Mouse (Mus musculus) MEL (cell line): ENCODE data around the gene Lbp. TPM values are rescaled to one million over a fixed set of nuclear protein-coding genes. Genes with fewer than 3 reads are reported as not detected.

ENCODE experiments used
- DNase-seq: peaks from one replicate; pipeline ENCODE4 v3.0.0; 2011; ENCODE audit warnings: low read depth, low spot score
- H3K27ac ChIP-seq: 2 replicates; pipeline ENCODE4 v1.5.1; 2012; ENCODE audit warnings: low read depth, mild to moderate bottlenecking, control low read depth, low read length, moderate library complexity; ENCODE audit not compliant: control insufficient read depth
- H3K27me3 ChIP-seq, 2 experiments: fragments of 150-350 bp in 1 of 2; sonication (generic) in 1 of 2; 2 replicates each; pipeline ENCODE4 v1.6.1; 2012; ENCODE audit warnings: low read length in 2 of 2, mild to moderate bottlenecking in 2 of 2, improper control_type of control experiment in 1 of 2, moderate library complexity in 1 of 2; ENCODE audit not compliant: insufficient read depth in 2 of 2, control insufficient read depth in 1 of 2
- H3K36me3 ChIP-seq, 2 experiments: 2 replicates each; pipeline ENCODE4 v1.6.1; 2012 to 2014; ENCODE audit warnings: low read length in 2 of 2, improper control_type of control experiment in 1 of 2, inconsistent platforms in 1 of 2, mild to moderate bottlenecking in 1 of 2; ENCODE audit not compliant: insufficient read depth in 2 of 2, control insufficient read depth in 1 of 2
- H3K4me1 ChIP-seq, 2 experiments: fragments of 150-350 bp in 1 of 2; sonication (generic) in 1 of 2; 2 replicates each; pipeline ENCODE4 v1.6.1; 2012; ENCODE audit warnings: low read length in 2 of 2, improper control_type of control experiment in 1 of 2, mild to moderate bottlenecking in 1 of 2; ENCODE audit not compliant: insufficient read depth in 2 of 2, control insufficient read depth in 1 of 2
- H3K4me3 ChIP-seq, 2 experiments: fragments of 150-350 bp in 1 of 2; sonication (generic) in 1 of 2; 2 replicates each; pipeline ENCODE4 v1.5.1; 2012; ENCODE audit warnings: low read depth in 2 of 2, low read length in 2 of 2, mild to moderate bottlenecking in 2 of 2, moderate library complexity in 2 of 2, control low read depth in 1 of 2, improper control_type of control experiment in 1 of 2; ENCODE audit not compliant: control insufficient read depth in 1 of 2, insufficient read depth in 1 of 2
- H3K79me2 ChIP-seq: 2 replicates; pipeline ENCODE4 v1.6.1; 2012; ENCODE audit warnings: mild to moderate bottlenecking, low read length, moderate library complexity; ENCODE audit not compliant: control insufficient read depth, poor library complexity, insufficient read depth
- H3K9ac ChIP-seq: 2 replicates; pipeline ENCODE4 v1.6.1; 2012; ENCODE audit warnings: low read depth, mild to moderate bottlenecking, control low read depth, low read length, moderate library complexity; ENCODE audit not compliant: control insufficient read depth, poor library complexity, severe bottlenecking
- H3K9me3 ChIP-seq: fragments of 150-350 bp; sonication (generic); replicated peaks from 2 replicates; pipeline ENCODE4 v1.6.1; 2012; ENCODE audit warnings: mild to moderate bottlenecking, low read length, improper control_type of control experiment, moderate library complexity; ENCODE audit not compliant: insufficient read depth
- BHLHE40 ChIP-seq: IDR thresholded peaks from 2 replicates; pipeline ENCODE4 v1.6.1; 2012; ENCODE audit warnings: low read depth, mild to moderate bottlenecking, inconsistent platforms, low read length, improper control_type of control experiment, borderline replicate concordance
- CHD1 ChIP-seq: IDR thresholded peaks from 2 replicates; pipeline ENCODE4 v1.6.1; 2012; ENCODE audit warnings: low read depth, mild to moderate bottlenecking, inconsistent platforms, low read length, improper control_type of control experiment
- E2F4 ChIP-seq: IDR thresholded peaks from 2 replicates; pipeline ENCODE4 v1.6.1; 2011; ENCODE audit warnings: low read depth, low read length, improper control_type of control experiment, borderline replicate concordance
- ELF1 ChIP-seq: IDR thresholded peaks from 2 replicates; pipeline ENCODE4 v1.6.1; 2014; ENCODE audit warnings: low read depth, mild to moderate bottlenecking, inconsistent platforms, low read length, improper control_type of control experiment, moderate library complexity
- GABPA ChIP-seq: IDR thresholded peaks from 2 replicates; pipeline ENCODE4 v1.6.1; 2012; ENCODE audit warnings: low read depth, mild to moderate bottlenecking, inconsistent platforms, low read length, improper control_type of control experiment, moderate library complexity
- GATA1 ChIP-seq: IDR thresholded peaks from 2 replicates; pipeline ENCODE4 v1.6.1; 2011; ENCODE audit warnings: low read depth, low read length, improper control_type of control experiment
- HCFC1 ChIP-seq: IDR thresholded peaks from 2 replicates; pipeline ENCODE4 v1.6.1; 2012; ENCODE audit warnings: low read depth, mild to moderate bottlenecking, inconsistent platforms, low read length, improper control_type of control experiment, moderate library complexity
- JUND ChIP-seq: IDR thresholded peaks from 2 replicates; pipeline ENCODE4 v1.6.1; 2011; ENCODE audit warnings: low read depth, mild to moderate bottlenecking, improper control_type of control experiment, low read length
- KAT2A ChIP-seq: conservative IDR thresholded peaks from 2 replicates; pipeline ENCODE4 v1.6.1; 2012; ENCODE audit warnings: low read depth, low read length, improper control_type of control experiment, inconsistent platforms
- MAX ChIP-seq: IDR thresholded peaks from 2 replicates; pipeline ENCODE4 v1.6.1; 2011; ENCODE audit warnings: low read length, improper control_type of control experiment
- MEF2A ChIP-seq: IDR thresholded peaks from 2 replicates; pipeline ENCODE4 v1.6.1; 2014; ENCODE audit warnings: low read depth, mild to moderate bottlenecking, inconsistent platforms, low read length, improper control_type of control experiment; ENCODE audit not compliant: poor library complexity, insufficient replicate concordance, severe bottlenecking; ENCODE audit errors: extremely low read depth
- MYB ChIP-seq: IDR thresholded peaks from 2 replicates; pipeline ENCODE4 v1.6.1; 2011; ENCODE audit warnings: mild to moderate bottlenecking, low read depth, low read length, improper control_type of control experiment
- MYC ChIP-seq: IDR thresholded peaks from 2 replicates; pipeline ENCODE4 v1.6.1; 2011; ENCODE audit warnings: low read depth, mild to moderate bottlenecking, low read length, improper control_type of control experiment, moderate library complexity
- NELFE ChIP-seq: IDR thresholded peaks from 2 replicates; pipeline ENCODE4 v1.6.1; 2011; ENCODE audit warnings: low read depth, low read length, improper control_type of control experiment
- NRF1 ChIP-seq: IDR thresholded peaks from 2 replicates; pipeline ENCODE4 v1.6.1; 2014; ENCODE audit warnings: low read depth, mild to moderate bottlenecking, inconsistent platforms, low read length, improper control_type of control experiment, moderate library complexity; ENCODE audit not compliant: poor library complexity, insufficient read depth, severe bottlenecking
- POLR2AphosphoS5 ChIP-seq: IDR thresholded peaks from 2 replicates; pipeline ENCODE4 v1.6.1; 2012; ENCODE audit warnings: low read depth, borderline replicate concordance, mild to moderate bottlenecking, inconsistent platforms, low read length, moderate library complexity, mixed read lengths
- RAD21 ChIP-seq: IDR thresholded peaks from 2 replicates; pipeline ENCODE4 v1.6.1; 2011; ENCODE audit warnings: mild to moderate bottlenecking, low read depth, low read length, improper control_type of control experiment
- SIN3A ChIP-seq: IDR thresholded peaks from 2 replicates; pipeline ENCODE4 v1.6.1; 2012; ENCODE audit warnings: low read length, improper control_type of control experiment, inconsistent platforms
- SMC3 ChIP-seq: IDR thresholded peaks from 2 replicates; pipeline ENCODE4 v1.6.1; 2011; ENCODE audit warnings: low read depth, low read length, improper control_type of control experiment
- TAL1 ChIP-seq: IDR thresholded peaks from 2 replicates; pipeline ENCODE4 v1.6.1; 2012; ENCODE audit warnings: mild to moderate bottlenecking, inconsistent platforms, low read length, moderate library complexity, mixed read lengths
- TCF12 ChIP-seq: IDR thresholded peaks from 2 replicates; pipeline ENCODE4 v1.6.1; 2014; ENCODE audit warnings: low read depth, mild to moderate bottlenecking, inconsistent platforms, low read length, improper control_type of control experiment, moderate library complexity
- UBTF ChIP-seq: IDR thresholded peaks from 2 replicates; pipeline ENCODE4 v1.6.1; 2012; ENCODE audit warnings: low read depth, mild to moderate bottlenecking, inconsistent platforms, low read length, improper control_type of control experiment, moderate library complexity, borderline replicate concordance; ENCODE audit not compliant: insufficient read depth
- USF2 ChIP-seq, 2 experiments: IDR thresholded peaks; 2 replicates each; pipeline ENCODE4 v1.6.1; 2011 to 2012; ENCODE audit warnings: improper control_type of control experiment in 2 of 2, low read length in 2 of 2, borderline replicate concordance in 1 of 2, inconsistent platforms in 1 of 2, low read depth in 1 of 2, mild to moderate bottlenecking in 1 of 2; ENCODE audit not compliant: insufficient read depth in 1 of 2
- ZKSCAN1 ChIP-seq: IDR thresholded peaks from 2 replicates; pipeline ENCODE4 v1.6.1; 2012; ENCODE audit warnings: low read depth, mild to moderate bottlenecking, inconsistent platforms, low read length, improper control_type of control experiment, moderate library complexity
- ZMIZ1 ChIP-seq: IDR thresholded peaks from 2 replicates; pipeline ENCODE4 v1.6.1; 2012; ENCODE audit warnings: low read depth, mild to moderate bottlenecking, inconsistent platforms, low read length, improper control_type of control experiment, moderate library complexity
- polyA plus RNA-seq, 2 experiments: library from polyadenylated mRNA; stranded (reverse) in 1 of 2; unstranded in 1 of 2; fragments of >175 nt in 1 of 2; fragments of >200 nt in 1 of 2; gene quantifications; 2 replicates each; pipeline versions ENCODE4 v1.2.1 to v1.2.4; 2012; ENCODE audit warnings: low replicate concordance in 2 of 2, low read depth in 1 of 2; ENCODE audit not compliant: insufficient read length in 2 of 2, insufficient read depth in 1 of 2, missing spikeins in 1 of 2
- total RNA-seq: library from RNA; depleted of rRNA; stranded (reverse); fragments of 300-350 nt; gene quantifications from 2 replicates; pipeline ENCODE4 v1.2.3, GENCODE M21; 2012

Gene Lbp
- total and polyA plus RNA-seq, 3 experiments, result not detected

DNA sequence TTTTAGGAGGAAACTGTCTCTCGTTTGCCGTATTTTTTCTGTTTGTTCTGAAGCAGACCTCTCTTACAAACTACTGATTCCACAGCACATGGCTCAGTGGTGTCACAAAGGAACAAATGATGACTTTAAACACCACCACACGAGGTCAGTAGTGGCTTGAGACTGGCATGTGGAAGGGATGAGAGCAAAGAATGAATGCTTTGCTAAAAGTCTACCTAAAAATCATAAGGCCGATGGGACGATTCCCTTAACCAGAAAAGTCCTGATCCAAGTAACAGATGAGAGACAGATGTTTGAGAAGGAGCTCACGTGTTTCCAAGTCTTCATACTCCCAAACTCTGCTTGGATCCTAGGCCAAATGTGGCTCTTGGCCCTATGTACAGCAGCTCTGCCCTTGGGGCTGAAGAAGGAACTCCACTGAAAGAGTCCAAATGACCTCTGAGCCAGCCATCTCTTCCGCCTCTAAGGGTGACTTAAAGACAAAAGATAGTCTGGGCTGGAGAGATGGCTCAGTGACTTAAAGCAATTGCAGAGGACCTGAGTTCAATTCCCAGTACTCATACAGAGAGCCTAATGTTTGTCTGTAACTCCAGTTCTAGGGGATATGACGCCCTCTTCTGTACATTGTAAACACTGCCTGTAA lies 55.5 kb downstream of the Lbp start (continued):
- TF ChIP-seq KAT2A, result no peak
- TF ChIP-seq NELFE, result no peak
- no peak for TF ChIP-seq JUND
- no peak for TF ChIP-seq NRF1
- no peak for TF ChIP-seq ZKSCAN1
- no peak for TF ChIP-seq GABPA
- TF ChIP-seq MAX, result no peak
- TF ChIP-seq TAL1, result no peak
- no peak; the same call in 1 of the 2 replicates for TF ChIP-seq SIN3A

DNA sequence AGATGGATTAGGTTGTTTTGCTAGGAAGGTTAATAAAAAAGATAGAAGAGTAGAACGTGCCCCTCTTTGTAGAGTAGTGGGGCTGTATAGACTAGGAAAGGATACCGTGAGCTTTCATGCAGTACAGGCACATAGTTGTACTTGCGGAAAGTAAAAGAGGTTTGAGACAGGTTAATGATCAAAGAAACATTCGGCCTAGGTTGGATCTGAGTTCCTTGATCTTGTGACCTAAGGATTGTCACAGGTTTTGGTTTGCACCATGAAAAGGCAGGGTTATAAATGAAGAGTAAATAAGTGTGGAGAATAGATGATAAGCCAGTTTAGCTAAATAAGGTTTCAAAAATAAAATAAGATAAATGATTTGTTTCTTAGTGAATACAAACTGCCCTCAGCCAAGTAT lies 57.9 kb downstream of the Lbp start:
- H3K4me3 ChIP-seq, result no peak overlapping the region
- peaks cover 10% of the 10 kb centered on the region in 2 experiments for H3K36me3 ChIP-seq
- TF ChIP-seq UBTF, result no peak
- TF ChIP-seq USF2 (IDR thresholded peaks at IDR 0.05; ENCODE audit: borderline replicate concordance in 1 of 2, insufficient read depth in 1 of 2, low read depth in 1 of 2, low read length in 2 of 2), result no peak
- no peak for TF ChIP-seq SMC3
- no peak for TF ChIP-seq MEF2A
- no peak for TF ChIP-seq TAL1
- no peak for TF ChIP-seq GATA1
- TF ChIP-seq RAD21, result no peak
- TF ChIP-seq MYB, result no peak
- no peak for TF ChIP-seq POLR2AphosphoS5
- TF ChIP-seq ZKSCAN1, result no peak
- no peak for TF ChIP-seq BHLHE40
- TF ChIP-seq E2F4, result no peak
- TF ChIP-seq CHD1, result no peak
- TF ChIP-seq GABPA, result no peak
- no peak for TF ChIP-seq ELF1
- no peak for TF ChIP-seq NRF1
- TF ChIP-seq TCF12, result no peak
- no peak for TF ChIP-seq MYC
- TF ChIP-seq HCFC1, result no peak
- no peak for TF ChIP-seq ZMIZ1
- no peak for DNase-seq
- no peak overlapping the region for H3K27ac ChIP-seq
- peaks cover 22% of the 10 kb centered on the region for H3K79me2 ChIP-seq
- peaks cover 2 to 17% of the 10 kb centered on the region in 2 experiments; a peak in 3 of 4 replicates for H3K4me1 ChIP-seq
- no peaks in the 10 kb centered on the region for H3K9me3 ChIP-seq
- no peak overlapping the region for H3K9ac ChIP-seq
- H3K27me3 ChIP-seq, result no peaks in the 10 kb centered on the region
